Mouse (Mus musculus): Measurements from ENCODE around the gene Actl6a.

Actl6a gene

GRCm38 (mm10) chr3:32749820-32750579, 43.9 kb downstream of the Actl6a start:
- DNase-seq (ENCODE audit: low spot score in 2 of 2) = no peak

- DNase-seq (ENCODE audit: low spot score in 2 of 2) = no peak
Observed at GRCm38 (mm10) chr3:32754384-32754915, 48.4 kb downstream of the Actl6a start.

GRCm38 (mm10) chr3:32759212-32759611, 53.1 kb downstream of the Actl6a start:
- no peak for DNase-seq (ENCODE audit: low spot score in 2 of 2)

GRCm38 (mm10) chr3:32762962-32763361, 56.9 kb downstream of the Actl6a start:
- DNase-seq (ENCODE audit: low spot score in 2 of 2) = no peak

GRCm38 (mm10) chr3:32763902-32764301, 57.8 kb downstream of the Actl6a start:
- DNase-seq (ENCODE audit: low spot score in 2 of 2) = no peak

GRCm38 (mm10) chr3:32770781-32771180, 64.7 kb downstream of the Actl6a start:
- no peak for DNase-seq (ENCODE audit: low spot score in 2 of 2)
